37 mouse cellular contexts compared by ENCODE assay signal in the genomic region with DNA sequence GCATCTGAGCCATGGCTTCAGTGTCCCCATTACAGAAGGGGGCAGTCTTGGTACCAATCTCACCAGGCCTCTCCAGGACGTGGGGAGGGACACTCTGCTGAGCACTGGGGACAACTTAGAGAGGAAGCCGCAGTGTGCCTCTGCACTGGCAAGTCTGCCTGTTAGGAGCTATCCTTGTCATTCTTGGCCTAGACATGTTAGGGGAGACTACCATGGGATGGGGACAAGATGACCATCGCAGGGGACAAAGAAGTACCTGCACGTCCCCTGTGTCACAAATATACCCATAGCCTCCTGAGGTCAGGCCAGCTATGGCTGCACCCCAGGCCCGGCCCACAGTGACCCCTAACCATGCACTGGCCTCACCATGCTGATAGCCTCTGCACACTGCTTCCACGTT. TPM values are rescaled to one million over a fixed set of nuclear protein-coding genes. Genes with fewer than 3 reads are reported as not detected.
"Had no signal": no experiment of that assay in that cellular context is flagged by ENCODE, and none has a peak within 500 bp of the region (broad histone marks: within the 10 kb centered on the region; RNA-seq: fewer than 3 reads in every experiment).

No protein-coding gene starts in this region.

- H3K9me3 ChIP-seq: hindbrain, embryonic 15.5 days; limb, embryonic 15.5 days had no signal

- DNase-seq: forebrain, postnatal 0 days; gastrocnemius, postnatal 10 days; gastrocnemius, postnatal 25 days; heart, postnatal 10 days; heart, postnatal 36 days; kidney, adult 11 months; kidney, adult 8-10 months; kidney, postnatal 14 days; kidney, postnatal 36 days; layer of hippocampus, adult 9-11 months; layer of hippocampus, postnatal 36 days; left cerebral cortex, postnatal 4 days; lung, adult 18-20 months had no signal

- H3K27me3 ChIP-seq: heart, embryonic 12.5 days; hindbrain, embryonic 15.5 days; kidney, embryonic 15.5 days; limb, embryonic 13.5 days; limb, embryonic 15.5 days had no signal

- ATAC-seq: forebrain, postnatal 0 days; hindbrain, postnatal 0 days; intestine, embryonic 16.5 days had no signal

- H3K27ac ChIP-seq: heart, embryonic 10.5 days; hindbrain, embryonic 13.5 days; hindbrain, embryonic 15.5 days; hindbrain, postnatal 0 days; kidney, embryonic 15.5 days; kidney, postnatal 0 days; limb, embryonic 13.5 days; limb, embryonic 15.5 days; liver, embryonic 14.5 days had no signal

- H3K4me3 ChIP-seq: heart, embryonic 10.5 days; heart, embryonic 12.5 days; hindbrain, embryonic 13.5 days; hindbrain, embryonic 15.5 days; kidney, embryonic 15.5 days; limb, embryonic 13.5 days; limb, embryonic 15.5 days had no signal

- H3K4me1 ChIP-seq: heart, embryonic 12.5 days; hindbrain, embryonic 13.5 days; limb, embryonic 13.5 days had no signal

- H3K4me2 ChIP-seq: heart, embryonic 12.5 days; hindbrain, embryonic 13.5 days; hindbrain, embryonic 15.5 days; kidney, embryonic 15.5 days; limb, embryonic 13.5 days; limb, embryonic 15.5 days; liver, embryonic 11.5 days had no signal

- H3K9ac ChIP-seq: forebrain, postnatal 0 days; heart, embryonic 12.5 days; hindbrain, embryonic 13.5 days; hindbrain, embryonic 15.5 days; kidney, embryonic 15.5 days; limb, embryonic 13.5 days; limb, embryonic 15.5 days; liver, embryonic 14.5 days had no signal

- H3K36me3 ChIP-seq: heart, embryonic 12.5 days; hindbrain, embryonic 13.5 days; hindbrain, embryonic 15.5 days; kidney, embryonic 15.5 days; limb, embryonic 13.5 days; limb, embryonic 15.5 days had no signal

RNA-seq across cellular contexts. Expression of a gene that starts 2.1 kb away (rescaled TPM):
- total RNA-seq: hematopoietic stem cell, adult 5-6 weeks; layer of hippocampus, adult 18-20 months; layer of hippocampus, adult 8-10 months; layer of hippocampus, postnatal 36 days; left cerebral cortex, postnatal 10 days; left cerebral cortex, postnatal 25 days; left cerebral cortex, postnatal 4 days had no signal

RNA-seq across cellular contexts. Expression of a gene that starts 57.7 kb away (rescaled TPM):
- total RNA-seq: forebrain, postnatal 0 days; gastrocnemius, adult 18-20 months; gastrocnemius, postnatal 10 days; gastrocnemius, postnatal 25 days; heart, postnatal 10 days; heart, postnatal 36 days; hematopoietic stem cell, adult 5-6 weeks; hindbrain, postnatal 0 days; layer of hippocampus, adult 18-20 months; layer of hippocampus, adult 8-10 months; layer of hippocampus, postnatal 14 days; layer of hippocampus, postnatal 36 days; left cerebral cortex, adult 18-20 months; left cerebral cortex, adult 8-10 months; left cerebral cortex, postnatal 10 days; left cerebral cortex, postnatal 25 days; left cerebral cortex, postnatal 4 days had no signal
- polyA plus RNA-seq: forebrain, postnatal 0 days; heart, embryonic 10.5 days; heart, embryonic 12.5 days; heart, embryonic 14.5 days; hindbrain, embryonic 11.5 days; hindbrain, embryonic 13.5 days; hindbrain, embryonic 15.5 days; hindbrain, postnatal 0 days; kidney, embryonic 15.5 days; kidney, postnatal 0 days; limb, embryonic 11.5 days; limb, embryonic 13.5 days; limb, embryonic 15.5 days; liver, embryonic 11.5 days; liver, embryonic 14.5 days had no signal
